Mouse (Mus musculus): ENCODE measurements around the gene Copa. TPM values are rescaled to one million over a fixed set of nuclear protein-coding genes. Genes with fewer than 3 reads are reported as not detected.

Gene Copa
- total RNA-seq, 2 experiments from 2014 or later, result 168 to 183 TPM

DNA sequence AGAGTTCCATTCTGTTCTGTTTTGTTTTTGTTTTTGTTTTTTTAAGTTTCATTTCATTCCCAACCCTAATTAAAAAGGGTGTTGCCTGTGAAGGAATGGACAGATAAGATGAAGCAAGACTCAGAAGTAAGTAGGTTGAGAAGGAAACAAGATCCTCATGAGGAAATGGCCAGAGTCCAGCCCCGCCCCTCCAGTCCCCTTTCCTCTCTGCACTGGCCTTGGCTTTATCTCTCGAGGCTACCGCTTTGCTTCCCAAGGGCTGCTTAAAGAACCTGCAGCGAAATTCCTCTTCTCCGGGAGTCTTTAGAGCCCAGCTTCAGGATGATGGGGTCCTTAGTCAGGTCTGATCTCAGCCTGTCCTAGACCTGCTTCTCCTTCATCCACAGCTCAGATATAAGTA is 4.3 kb upstream of the Copa start:
- DNase-seq (ENCODE audit: low spot score in 2 of 2), result peak in 1 of 2 experiments; percentile 21

DNA sequence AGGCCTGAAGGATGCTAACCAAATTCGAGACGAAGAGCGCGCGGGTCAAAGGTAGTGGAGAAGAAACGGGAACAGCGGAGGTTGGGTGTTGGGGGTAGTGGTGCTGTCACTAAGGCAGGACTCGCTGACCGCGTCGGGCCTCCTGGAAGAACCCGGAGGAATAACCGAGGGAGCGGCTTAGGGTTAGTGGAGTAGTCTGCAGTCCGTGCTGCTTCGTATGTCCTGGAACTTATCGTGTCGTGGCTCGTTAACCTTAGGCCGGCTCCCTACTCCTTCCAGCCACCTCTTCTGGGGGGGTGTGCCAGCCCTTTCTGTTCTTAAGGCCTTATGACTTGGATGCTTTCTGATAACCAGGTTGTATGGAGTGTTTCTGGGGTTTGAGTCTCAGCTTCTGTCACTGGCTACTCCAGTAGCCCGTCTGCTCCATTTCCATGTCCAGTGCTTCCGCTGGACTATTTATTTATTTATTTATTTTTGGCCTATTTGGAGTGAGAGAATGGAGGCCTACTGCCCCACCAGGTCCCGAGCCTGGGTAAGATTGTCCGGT is 643 bp downstream of the Copa start:
- DNase-seq (ENCODE audit: low spot score in 2 of 2), result no peak

DNA sequence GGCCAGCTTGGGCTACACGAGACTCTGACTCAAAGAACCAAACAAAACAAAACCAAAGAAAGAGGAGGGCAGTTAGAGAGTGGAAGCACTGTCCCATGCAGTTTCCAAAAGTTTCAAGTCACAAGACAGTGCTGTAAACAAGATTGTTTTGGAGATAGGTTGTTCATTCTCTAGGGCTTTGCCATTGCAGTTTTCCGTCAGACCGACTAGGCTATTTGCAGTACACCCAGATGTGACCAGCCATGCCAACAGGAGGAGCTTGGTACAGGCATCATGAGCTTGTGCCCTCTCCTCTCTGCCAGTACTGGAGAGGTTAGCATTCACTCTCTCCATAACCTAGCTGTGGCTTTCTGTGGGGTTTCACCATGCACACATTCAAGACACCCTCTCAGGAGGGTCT is 11.2 kb downstream of the Copa start:
- no peak for DNase-seq (ENCODE audit: low spot score in 2 of 2)

DNA sequence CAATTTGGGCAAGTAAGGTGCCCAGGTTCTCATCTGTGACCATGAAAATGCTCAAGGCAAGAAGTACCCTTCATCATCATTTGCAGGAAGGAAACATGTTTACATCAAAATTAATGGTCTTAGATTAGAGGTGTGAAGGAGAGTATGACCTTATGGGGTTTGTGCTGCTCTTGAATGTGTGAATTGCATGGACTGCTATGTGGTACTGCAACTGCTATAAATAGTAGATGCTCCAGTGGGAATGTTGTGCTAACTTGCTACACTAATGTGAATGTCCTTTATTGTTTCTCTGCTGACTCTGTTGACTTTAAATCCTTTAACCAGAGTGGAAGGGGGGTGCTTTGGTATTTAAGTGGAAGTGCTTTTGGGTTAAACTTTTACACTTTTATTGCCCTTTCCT is 12.0 kb downstream of the Copa start:
- no peak for DNase-seq (ENCODE audit: low spot score in 2 of 2)

DNA sequence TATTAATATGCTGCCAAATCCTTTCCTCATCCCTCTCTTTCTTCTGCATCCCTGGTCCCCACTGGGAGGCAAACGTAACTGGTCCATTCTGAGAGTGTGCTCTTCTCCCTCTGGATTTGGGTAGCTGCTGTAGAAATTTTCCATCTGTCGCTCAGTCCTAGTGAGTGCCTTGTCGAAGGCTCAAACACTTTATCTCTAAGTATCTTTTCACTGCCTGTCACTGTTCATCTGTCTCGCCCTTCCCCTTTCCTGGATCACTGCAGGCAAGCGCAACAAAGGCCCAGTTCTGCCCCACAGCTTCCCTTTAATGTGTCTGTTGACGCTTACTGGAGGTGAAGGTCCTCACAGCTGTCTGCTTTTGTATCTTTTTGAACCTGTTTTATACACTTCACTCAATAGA is 12.9 kb downstream of the Copa start:
- no peak for DNase-seq (ENCODE audit: low spot score in 2 of 2)

DNA sequence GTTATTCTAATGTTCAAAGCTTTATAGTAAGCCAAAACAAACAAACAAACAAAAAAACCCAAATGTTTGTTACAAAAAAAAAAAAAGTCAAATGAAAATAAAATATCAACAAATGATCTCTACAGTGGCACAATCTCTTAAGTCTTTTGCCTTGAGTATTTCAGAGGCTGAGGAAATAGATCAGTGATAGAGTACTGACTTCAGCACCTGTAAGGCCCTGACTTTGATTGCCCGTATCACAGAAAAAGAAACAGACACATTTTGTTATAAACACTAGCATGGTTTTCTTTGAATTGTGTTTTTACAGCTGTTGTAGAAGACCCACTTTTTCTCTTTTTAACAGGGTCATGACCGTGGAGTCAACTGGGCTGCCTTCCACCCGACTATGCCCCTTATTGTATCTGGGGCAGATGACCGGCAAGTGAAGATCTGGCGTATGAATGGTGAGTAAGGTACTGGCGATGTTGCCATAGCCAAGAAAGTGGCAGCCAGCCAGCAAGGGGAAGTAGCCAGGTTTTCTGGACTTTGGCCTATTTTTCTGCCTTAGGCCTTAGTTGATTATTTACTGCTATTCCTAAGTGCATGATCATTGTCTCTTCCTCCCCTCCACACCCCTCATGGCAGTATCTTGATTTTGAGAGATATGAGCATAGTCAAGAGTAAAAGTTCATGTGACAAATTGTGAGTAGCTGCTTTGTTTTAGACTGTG is 17.1 kb downstream of the Copa start:
- no peak for DNase-seq (ENCODE audit: low spot score in 2 of 2)

DNA sequence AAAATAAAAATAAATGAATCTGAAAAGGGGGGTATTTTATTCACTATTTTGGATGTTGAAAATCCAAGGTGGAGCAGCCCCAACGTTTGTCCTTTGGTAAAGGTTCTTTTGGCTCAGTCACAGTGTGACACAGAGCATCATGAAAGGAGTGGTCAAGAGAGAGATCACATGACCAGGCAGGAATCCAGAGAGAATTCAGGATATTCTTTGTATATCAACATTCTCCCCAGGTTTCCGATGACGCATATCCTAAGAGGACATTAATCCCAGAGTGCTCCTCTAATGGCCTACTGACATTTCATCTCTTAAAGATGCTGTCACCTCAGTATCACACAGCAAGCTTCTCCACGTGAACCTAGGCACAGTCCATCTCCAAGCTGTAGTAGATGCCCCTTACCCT is 21.3 kb downstream of the Copa start:
- DNase-seq (ENCODE audit: low spot score in 2 of 2), result no peak

DNA sequence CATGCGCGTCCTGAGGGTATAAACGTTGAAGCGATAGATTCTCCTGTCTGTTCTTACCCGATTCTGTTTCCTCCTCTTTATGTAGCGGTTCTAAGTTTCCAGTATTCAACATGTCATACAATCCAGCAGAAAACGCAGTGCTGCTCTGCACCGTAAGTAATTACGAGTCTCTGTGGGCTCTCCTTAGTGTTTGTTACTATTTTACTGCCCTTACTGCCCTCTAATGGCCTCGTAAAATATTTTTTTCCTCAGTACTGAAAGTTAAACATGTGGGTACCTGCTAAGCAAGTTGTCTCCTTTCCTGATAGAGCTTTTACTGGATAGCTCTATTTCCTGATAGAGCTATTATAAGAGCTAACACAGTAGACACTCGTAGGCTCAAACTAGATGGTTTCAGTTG is 22.8 kb downstream of the Copa start:
- DNase-seq (ENCODE audit: low spot score in 2 of 2), result no peak

DNA sequence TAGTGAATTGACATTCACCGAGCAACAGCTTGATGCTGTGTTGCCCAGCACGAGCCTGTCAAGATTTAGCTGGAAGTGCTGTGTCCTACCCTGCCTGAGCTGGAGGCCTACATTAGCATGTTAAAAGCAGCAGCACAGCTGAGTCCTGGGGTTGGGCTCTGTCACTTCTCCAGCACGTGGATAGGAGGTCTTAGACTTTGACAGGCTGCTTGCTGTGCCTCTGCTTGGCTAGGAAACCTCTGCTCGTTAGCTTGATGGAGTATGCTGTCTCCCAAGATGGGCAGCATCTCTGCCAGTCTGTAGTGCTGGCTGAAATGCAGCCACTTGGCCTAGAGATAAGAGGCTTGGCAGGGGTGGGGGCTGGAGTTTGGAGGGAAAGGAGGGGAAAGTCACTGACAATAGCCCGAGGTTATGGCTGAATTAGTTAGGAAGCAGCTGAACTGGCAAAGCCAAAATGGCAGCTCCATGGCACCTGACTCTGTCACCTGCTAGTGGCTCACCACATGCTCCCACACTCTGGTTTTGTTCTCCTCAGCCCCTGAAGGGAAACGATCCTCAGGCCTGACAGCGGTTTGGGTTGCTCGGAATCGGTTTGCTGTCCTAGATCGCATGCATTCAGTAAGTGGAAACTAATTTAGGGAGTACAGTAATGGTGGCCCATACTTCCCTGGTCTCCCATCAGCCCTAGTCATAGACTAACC is 25.6 kb downstream of the Copa start:
- DNase-seq (ENCODE audit: low spot score in 2 of 2), result no peak

DNA sequence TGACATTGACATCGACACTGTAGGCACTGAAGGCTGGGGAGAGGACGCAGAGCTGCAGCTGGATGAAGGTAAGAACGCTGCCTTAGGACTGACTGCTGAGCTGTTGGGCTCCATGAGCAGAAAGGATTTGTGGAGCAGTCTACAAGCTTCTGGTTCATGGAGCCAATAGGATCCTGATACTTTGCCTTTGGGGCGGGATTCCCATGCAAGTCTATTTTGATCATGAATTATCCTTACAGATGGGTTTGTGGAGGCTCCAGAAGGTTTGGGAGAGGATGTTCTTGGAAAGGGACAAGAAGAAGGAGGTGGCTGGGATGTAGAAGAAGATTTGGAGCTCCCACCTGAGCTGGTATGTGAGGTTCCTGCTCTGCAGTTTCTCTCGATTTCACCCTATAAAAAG is 34.6 kb downstream of the Copa start:
- DNase-seq (ENCODE audit: low spot score in 2 of 2), result no peak

DNA sequence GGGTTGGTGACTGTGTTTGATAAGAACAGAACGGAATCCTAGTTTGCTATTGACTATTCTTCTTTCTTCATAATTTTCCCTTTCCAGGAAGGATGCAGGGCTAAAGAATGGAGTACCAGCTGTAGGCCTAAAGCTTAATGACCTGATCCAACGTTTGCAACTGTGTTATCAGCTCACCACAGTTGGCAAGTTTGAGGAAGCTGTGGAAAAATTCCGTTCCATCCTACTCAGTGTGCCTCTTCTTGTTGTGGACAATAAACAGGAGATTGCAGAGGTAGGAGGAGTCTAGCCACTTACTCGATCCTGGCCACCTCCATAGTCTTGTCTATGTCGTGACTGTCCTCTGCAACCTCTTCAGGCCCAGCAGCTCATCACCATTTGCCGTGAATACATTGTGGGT is 36.8 kb downstream of the Copa start:
- no peak for DNase-seq (ENCODE audit: low spot score in 2 of 2)

DNA sequence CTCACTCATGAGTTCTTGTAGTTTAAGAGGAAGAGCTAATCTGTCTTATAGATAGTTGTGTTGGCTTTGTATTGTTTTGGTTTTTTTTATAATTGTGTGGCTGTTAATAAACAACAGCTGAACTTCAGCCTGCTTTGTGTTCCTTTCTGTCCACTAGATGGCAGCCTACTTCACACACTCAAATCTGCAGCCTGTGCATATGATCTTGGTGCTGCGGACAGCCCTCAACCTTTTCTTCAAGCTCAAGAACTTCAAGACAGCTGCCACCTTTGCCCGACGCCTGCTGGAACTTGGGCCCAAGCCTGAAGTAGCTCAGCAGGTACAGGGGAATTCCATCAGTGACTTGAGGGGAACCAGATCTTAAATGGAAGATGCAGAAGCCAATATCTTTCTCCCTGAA is 37.4 kb downstream of the Copa start:
- DNase-seq (ENCODE audit: low spot score in 2 of 2), result no peak

DNA sequence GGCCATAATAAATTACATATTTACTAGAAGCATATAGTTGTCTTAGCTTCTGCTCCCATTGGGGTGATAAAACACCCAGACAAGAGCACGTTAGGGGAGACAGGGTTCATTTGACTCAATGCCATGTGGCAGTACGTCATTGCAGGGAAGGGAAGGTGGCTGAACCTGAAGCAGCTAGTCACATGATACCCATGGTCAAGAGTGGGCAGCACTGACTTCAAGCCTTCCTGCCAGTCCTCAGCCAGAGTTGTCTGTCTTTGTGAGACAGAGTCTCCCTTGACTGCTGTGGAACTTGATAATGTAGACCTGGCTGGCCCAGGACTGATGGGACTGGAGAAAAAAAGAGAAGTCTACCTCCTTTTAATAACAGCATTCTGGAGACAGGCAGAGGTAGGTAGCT is 40.3 kb downstream of the Copa start:
- DNase-seq (ENCODE audit: low spot score in 2 of 2), result no peak

DNA sequence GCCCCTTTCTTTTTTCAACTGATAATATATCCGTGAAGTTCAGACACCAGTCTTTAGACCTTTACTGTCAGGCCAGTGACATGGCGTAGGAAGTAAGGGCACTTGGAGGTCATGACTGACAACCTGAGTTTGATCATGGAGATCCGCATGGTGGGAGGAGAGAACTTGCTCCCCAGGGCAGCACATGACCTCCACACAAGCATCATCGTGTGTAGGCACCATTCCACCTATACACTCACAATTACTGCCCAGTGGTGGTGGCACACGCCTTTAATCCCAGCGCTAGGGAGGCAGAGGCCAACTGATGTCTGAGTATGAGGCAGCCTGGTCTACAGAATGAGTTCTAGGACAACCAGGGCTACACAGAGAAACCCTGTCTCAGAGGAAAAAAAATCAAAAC is 42.2 kb downstream of the Copa start:
- DNase-seq (ENCODE audit: low spot score in 2 of 2), result no peak

DNA sequence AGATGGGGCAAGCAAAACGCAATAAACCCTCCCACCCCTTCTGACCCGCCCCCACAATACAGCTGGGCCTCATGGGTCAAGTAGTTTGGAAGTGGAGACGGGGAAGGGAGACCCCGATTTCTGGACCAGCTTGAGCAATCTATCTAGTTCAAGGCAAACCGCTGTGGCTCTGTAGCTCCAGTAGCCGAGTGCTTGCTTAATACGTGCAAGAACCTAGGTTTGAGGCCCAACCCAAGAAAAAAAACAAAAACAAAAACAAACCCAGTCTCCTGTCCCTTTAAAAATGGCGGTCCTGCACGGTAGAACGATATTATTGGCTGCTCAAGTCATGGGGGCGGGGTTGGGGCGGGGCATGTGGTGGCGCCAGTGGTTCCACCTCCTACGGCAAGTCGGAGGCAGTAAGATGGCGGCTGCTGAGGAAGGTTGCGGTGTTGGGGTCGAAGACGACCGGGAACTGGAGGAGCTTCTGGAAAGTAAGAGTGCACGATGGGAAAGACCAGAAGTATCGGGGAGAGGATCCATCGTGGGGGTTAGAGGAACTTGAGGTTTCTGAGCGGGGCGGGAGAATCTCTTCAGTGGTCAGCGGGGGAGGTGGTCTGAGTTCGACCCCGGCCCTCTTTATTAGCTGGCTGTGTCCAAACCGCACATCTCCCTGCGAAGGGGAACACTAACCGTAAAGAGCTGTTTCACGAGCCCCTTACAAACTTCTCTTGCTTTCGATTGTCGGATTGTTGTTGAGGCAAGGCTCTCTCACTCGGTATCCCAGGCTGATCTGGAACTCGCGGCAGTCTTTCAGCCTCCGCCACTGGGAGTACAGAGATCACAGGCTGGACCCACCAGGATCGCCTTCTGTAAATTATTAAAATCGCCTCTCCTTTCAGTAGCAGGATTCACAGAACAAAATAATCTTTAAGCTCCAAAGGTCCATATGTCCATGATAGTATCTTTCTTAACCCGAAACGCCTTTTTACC is 44.3 kb downstream of the Copa start, which contains the start of gene Pex19:
Pex19 (plus strand) TSS at position 380 of the 972 bp plus-strand sequence.
- peak; percentile 70 to 74 for DNase-seq (ENCODE audit: low spot score in 2 of 2)

DNA sequence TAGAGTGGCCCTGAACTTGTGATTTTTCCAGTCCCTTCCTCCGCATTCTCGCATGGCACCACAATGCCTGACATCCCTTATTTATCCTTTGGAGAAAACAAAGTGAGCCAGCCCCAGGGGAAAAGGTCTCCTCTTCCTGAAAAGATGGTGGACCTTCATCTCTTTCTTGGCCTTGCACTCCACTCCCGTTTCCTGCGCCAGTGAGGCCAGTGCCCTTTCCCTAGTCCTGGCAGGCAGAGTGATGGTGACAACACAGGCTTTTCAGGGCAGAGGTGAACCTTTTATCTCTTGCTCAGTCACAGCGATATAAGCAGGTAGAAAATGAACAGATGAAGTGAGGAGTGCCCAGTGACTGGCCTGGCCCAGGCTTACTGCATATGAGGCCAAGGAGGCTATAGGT is 45.2 kb downstream of the Copa start:
- no peak for DNase-seq (ENCODE audit: low spot score in 2 of 2)

DNA sequence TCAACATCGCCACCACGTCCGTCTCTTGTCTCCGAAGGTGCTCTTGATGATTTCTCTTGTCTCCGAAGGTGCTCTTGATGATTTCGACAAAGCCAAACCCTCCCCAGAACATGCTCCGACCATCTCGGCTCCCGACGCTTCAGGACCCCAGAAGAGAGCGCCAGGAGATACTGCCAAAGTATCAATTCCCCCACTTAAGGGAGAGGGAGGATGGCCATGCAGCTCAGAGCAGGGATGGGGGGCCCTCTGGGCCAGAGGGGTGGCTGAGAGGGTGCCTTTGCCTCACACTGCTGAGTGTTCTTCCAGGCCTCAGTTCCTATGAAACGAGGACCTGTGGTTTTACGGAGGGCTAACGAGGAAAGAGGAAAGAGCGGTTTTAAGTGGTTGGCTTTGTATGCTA is 46.2 kb downstream of the Copa start:
- DNase-seq (ENCODE audit: low spot score in 2 of 2), result no peak

DNA sequence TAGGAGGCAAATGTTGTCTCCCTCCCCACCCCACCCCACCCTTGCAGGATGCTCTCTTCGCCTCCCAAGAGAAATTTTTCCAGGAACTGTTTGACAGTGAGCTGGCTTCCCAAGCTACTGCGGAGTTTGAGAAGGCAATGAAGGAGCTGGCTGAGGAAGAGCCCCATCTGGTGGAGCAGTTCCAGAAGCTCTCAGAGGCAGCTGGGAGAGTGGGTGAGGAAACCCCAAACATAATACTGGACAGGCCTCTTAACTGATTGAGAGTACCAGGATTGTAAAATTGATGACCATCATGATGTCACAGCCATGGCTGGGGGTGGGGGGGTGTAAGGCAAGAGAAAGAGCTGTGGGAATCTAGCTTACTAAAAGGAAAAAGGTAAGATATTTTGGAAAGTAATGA is 46.8 kb downstream of the Copa start:
- no peak for DNase-seq (ENCODE audit: low spot score in 2 of 2)

DNA sequence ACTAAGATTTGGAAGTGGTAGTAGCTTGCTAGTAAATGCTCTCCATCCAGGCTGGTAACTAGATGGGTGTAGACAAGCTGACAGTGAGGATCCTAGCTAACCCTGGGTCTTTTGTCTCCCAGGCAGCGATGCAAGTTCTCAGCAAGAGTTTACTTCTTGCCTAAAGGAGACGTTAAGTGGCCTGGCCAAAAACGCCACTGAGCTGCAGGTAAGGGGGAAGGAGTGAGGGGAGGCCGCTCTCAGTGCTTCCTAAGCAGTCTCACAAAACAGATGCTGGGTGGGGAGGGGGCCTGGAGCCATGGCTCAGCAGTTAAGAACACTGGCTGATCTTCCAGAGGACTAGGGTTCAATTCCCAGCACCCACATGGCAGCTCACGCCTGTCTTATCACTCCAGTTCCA is 47.5 kb downstream of the Copa start:
- no peak for DNase-seq (ENCODE audit: low spot score in 2 of 2)

DNA sequence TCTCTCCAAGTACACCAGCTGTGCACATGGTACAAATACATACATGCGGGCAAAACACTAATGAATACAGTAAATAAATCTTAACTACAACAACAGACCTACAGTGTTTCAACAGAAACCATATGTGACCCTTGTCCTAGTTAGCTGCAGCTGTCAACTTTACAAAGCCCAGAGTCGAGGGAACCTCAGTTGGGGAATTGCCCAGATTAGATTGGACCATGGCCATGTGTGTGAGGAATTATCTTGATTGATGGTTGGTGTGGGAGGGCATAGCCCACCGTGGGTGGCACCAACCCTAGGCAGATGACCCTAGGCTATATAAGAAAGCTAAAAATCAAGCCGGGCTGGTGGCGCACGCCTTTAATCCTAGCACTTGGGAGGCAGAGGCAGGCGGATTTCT is 50.0 kb downstream of the Copa start:
- no peak for DNase-seq (ENCODE audit: low spot score in 2 of 2)

DNA sequence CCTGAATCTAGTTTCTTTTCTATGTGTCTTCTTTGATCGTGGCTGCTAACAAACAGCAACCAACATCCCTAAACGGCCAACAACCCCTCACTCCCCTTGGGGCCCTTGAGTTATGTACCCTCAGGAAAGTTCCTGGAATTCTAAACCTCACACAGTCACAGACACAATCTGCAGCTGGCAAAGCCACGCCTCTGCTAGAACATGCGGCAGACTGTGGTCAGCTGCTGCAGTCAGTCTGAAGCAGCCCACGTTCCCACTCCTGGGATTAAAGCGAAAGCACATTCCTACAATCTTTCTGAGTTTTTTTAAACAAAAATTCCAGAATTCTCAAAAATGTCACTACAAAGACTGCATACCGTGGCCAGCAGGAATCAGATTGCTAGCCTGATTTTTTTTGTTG is 51.2 kb downstream of the Copa start:
- DNase-seq (ENCODE audit: low spot score in 2 of 2), result no peak

DNA sequence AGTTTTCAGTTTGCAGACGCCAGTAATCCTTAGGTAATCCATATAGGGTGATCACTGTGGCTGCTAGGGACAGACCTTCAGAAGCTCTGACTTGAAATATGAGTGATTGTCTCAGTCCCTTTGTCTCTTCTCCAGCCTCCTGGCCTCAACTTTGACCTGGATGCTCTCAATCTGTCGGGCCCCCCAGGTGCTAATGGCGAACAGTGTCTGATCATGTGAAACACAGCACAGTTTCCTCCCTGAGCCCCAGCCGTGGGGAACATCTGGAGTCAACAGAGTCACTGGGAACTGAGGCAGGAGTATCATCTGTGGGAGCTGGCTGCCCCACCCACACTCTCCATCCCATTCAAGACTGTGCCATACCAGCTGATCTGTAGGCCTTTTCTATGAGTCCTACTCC is 51.7 kb downstream of the Copa start:
- DNase-seq (ENCODE audit: low spot score in 2 of 2), result no peak

Measured in adrenal gland, adult 18-20 months (tissue).